Mouse (Mus musculus): Measurements from ENCODE around the gene Actl6b.

- TF ChIP-seq CTCF (IDR thresholded peaks at IDR 0.05 in 2 of 3, conservative IDR thresholded peaks at IDR 0.05 in 1 of 3; ENCODE audit: control insufficient read depth in 1 of 3, insufficient read depth in 1 of 3, low read depth in 2 of 3, low read length in 3 of 3, poor library complexity in 1 of 3, severe bottlenecking in 1 of 3) (no peak), EP300 (IDR thresholded peaks at IDR 0.05; ENCODE audit: low read depth in 1 of 2, low read length in 2 of 2) (no peak), USF2 (IDR thresholded peaks at IDR 0.05; ENCODE audit: borderline replicate concordance in 1 of 2, insufficient read depth in 1 of 2, low read depth in 1 of 2, low read length in 2 of 2) (no peak)
Measured at GRCm38 (mm10) chr5:137566416-137566815, 13.1 kb downstream of the Actl6b start.

Data from MEL (cell line).